Mouse (Mus musculus): ENCODE data around the gene Sptlc3.

DNA sequence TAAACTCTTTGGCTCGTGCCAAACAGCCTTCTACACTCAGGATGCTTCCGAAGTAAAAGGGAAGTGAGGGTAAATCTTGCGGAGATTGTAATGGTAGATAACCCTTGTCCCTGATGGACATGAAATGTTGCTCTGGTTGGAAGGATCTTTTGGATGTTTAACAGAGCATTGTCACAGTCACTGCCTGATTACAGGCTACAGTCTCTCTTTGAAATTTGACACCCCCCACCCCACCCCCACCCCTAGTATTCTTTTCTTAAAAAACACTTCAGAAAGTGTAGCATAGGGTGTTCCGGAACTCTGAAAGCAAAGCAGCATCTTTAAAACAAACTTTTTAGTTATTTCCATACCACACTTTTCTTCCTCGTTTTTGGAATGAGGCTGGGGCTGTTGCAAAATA, 916 bp downstream of the Sptlc3 start:
- no peak for TF ChIP-seq CTCF (IDR thresholded peaks at IDR 0.05)
- no peak for TF ChIP-seq EP300 (IDR thresholded peaks at IDR 0.05)

Data from lung, postnatal 0 days (tissue).